Mouse (Mus musculus) heart, postnatal 0 days (tissue): ENCODE data around the gene Jph3.

ENCODE experiments used
- CTCF ChIP-seq: IDR thresholded peaks from 2 replicates; pipeline ENCODE4 v1.5.1; 2016; ENCODE audit warnings: antibody characterized with exemption, control low read depth, low read depth
- EP300 ChIP-seq: IDR thresholded peaks from 2 replicates; pipeline ENCODE4 v1.6.1; 2016; ENCODE audit warnings: antibody characterized with exemption, low read depth

GRCm38 (mm10) chr8:121821320-121821719 lies 91.9 kb downstream of the Jph3 start:
- TF ChIP-seq CTCF (no peak), EP300 (no peak)
